Mouse (Mus musculus) limb, embryonic 14.5 days (tissue): Measurements from ENCODE around the gene H2-DMa. TPM values are rescaled to one million over a fixed set of nuclear protein-coding genes. Genes with fewer than 3 reads are reported as not detected.
A peak's percentile ranks its signal among the peaks of the same experiment; 100 is the strongest.

Experiments used
- ATAC-seq: fragments of 200-750 bp; cut with Nextera tagmentation; 2 replicates; pipeline ENCODE4 v1.8.0; 2017; ENCODE audit warnings: low read depth, moderate number of reproducible peaks, moderate TSS enrichment; ENCODE audit not compliant: low FRiP score
- DNase-seq: peaks from one replicate; pipeline ENCODE4 v3.0.0-alpha.2; 2015; ENCODE audit warnings: low spot score
- H3K27ac ChIP-seq: fragments of 300-500 bp; sonication (generic); replicated peaks from 2 replicates; pipeline ENCODE4 v1.5.1; 2014; ENCODE audit warnings: low read depth, mild to moderate bottlenecking, low read length, moderate library complexity, mixed read lengths
- H3K27me3 ChIP-seq: fragments of 300-500 bp; sonication (generic); 2 replicates; pipeline ENCODE4 v1.6.1; 2014; ENCODE audit warnings: low read length, mixed read lengths; ENCODE audit not compliant: control insufficient read depth, insufficient read depth
- H3K36me3 ChIP-seq: fragments of 300-500 bp; sonication (generic); 2 replicates; pipeline ENCODE4 v1.6.1; 2014; ENCODE audit warnings: mild to moderate bottlenecking, low read length, moderate library complexity, mixed read lengths; ENCODE audit not compliant: control insufficient read depth, insufficient read depth
- H3K4me1 ChIP-seq: fragments of 300-500 bp; sonication (generic); 2 replicates; pipeline ENCODE4 v1.6.1; 2014; ENCODE audit warnings: antibody characterized with exemption, low read length, mixed read lengths; ENCODE audit not compliant: control insufficient read depth, insufficient read depth
- H3K4me2 ChIP-seq: fragments of 300-500 bp; sonication (generic); replicated peaks from 2 replicates; pipeline ENCODE4 v1.6.1; 2014; ENCODE audit warnings: low read depth, mild to moderate bottlenecking, low read length, moderate library complexity; ENCODE audit not compliant: severe bottlenecking
- H3K4me3 ChIP-seq: fragments of 300-500 bp; sonication (generic); replicated peaks from 2 replicates; pipeline ENCODE4 v1.5.1; 2014; ENCODE audit warnings: low read length
- H3K9ac ChIP-seq: fragments of 300-500 bp; sonication (generic); 2 replicates; pipeline ENCODE4 v1.6.1; 2014; ENCODE audit warnings: mild to moderate bottlenecking, low read depth, low read length, moderate library complexity; ENCODE audit not compliant: severe bottlenecking
- H3K9me3 ChIP-seq: fragments of 300-500 bp; sonication (generic); 2 replicates; pipeline ENCODE4 v1.6.1; 2016; ENCODE audit warnings: low read length; ENCODE audit not compliant: control insufficient read depth
- POLR2A ChIP-seq: fragments of 200-500 bp; IDR thresholded peaks from 2 replicates; pipeline ENCODE4 v1.8.0; 2012; ENCODE audit warnings: inconsistent platforms, mild to moderate bottlenecking, moderate library complexity, borderline replicate concordance; ENCODE audit not compliant: insufficient read depth, insufficient read length; ENCODE audit errors: extremely low read depth
- WGBS: fragments of 180-500 bp; shearing (Covaris S2); extraction: QIAGEN DNeasy Blood & Tissue Kit; methylation state at CpG from one replicate; pipeline ENCODE4 v1.1.7; 2014; 5-methylcytosine and 5-hydroxymethylcytosine counted together
- polyA plus RNA-seq, 2 experiments: library from polyadenylated mRNA; depleted of rRNA in 1 of 2; stranded (reverse) in 1 of 2; unstranded in 1 of 2; fragments of >200 nt; fragmentation: Nextera tagmentation in 1 of 2; extraction: Ambion mirVana in 1 of 2; gene quantifications; 2 replicates each; pipeline versions ENCODE4 v1.2.1 to v1.2.3; 2012 to 2014

Gene H2-DMa
- polyA plus RNA-seq, 2 experiments: 13.1 to 19.0 TPM

DNA sequence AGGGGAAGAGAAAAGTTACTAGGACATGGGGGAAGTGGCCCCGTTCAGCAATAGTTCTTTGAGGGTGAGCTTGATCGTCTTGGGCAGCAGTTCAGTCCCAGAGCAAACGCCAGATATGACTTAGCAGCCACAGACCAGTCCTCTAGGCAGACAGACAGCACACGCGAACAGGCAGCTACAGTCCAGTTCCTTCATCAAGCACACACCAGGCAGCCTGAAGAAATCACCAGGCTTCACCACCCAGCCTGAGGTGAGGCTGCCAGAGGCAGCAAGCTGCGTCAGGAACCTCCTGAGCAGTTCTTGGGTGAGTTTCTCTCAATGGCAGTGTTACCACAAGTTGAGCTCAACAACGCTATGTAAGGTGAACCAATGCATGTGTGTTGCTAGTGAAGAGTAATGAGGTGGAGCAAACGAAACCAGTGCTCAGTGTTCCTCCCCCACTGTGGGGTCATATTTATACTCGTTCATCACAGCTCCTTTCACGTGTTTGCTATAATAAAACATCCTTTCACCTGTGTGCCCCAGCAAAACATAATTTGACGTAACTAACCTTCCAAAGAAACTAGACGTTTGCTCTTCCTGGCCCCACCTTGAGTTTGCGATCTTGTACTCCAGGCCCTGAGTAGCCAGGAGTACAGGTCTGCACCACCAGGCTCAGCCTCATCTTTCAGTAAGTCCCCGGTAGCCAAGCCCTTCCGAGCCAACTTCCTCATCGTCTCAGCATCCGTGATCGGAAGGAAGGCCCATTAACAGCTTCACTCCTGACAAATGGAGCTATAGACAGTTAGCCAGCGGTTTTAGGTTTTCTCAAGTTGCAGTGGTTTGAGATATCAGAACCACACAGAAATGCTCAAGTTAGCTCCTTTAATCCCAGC is 11.0 kb downstream of the H2-DMa start:
- DNase-seq (no peak), ATAC-seq (no peak)
- H3K4me2 ChIP-seq: no peak overlapping the region
- H3K4me3 ChIP-seq: no peak overlapping the region
- WGBS: 73% methylated on average over 19 of the region's 19 CpGs
- no peak overlapping the region for H3K27ac ChIP-seq
- no peaks in the 10 kb centered on the region for H3K36me3 ChIP-seq
- H3K4me1 ChIP-seq: peaks cover 16% of the 10 kb centered on the region
- no peak overlapping the region for H3K9ac ChIP-seq
- no peaks in the 10 kb centered on the region for H3K27me3 ChIP-seq
- H3K9me3 ChIP-seq: no peaks in the 10 kb centered on the region
- TF ChIP-seq POLR2A: no peak

DNA sequence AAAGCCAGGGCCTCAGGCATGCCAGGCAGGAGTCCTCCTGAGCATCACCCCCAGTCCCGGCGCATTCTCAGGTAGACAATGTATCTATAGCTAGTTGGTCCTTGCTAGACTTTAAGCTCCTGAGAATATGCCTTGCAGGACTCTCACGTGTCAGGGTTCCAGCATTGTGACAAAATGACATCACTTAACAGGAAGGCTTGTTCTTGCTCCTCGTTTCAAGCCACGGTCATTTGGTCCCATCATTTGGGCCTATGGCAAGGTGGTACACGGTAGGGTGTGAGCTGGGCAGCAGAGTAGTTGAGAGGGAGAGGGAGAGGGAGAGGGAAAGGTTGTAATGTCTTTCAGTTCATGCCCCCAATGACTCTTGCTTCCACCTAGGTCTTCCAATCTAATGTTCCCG is 12.6 kb downstream of the H2-DMa start:
- no peak overlapping the region for H3K9ac ChIP-seq
- no peak overlapping the region for H3K27ac ChIP-seq
- 84% methylated on average over 7 of the region's 7 CpGs for WGBS
- no peak overlapping the region for H3K4me2 ChIP-seq
- DNase-seq (no peak), ATAC-seq (no peak)
- peaks cover 14% of the 10 kb centered on the region for H3K4me1 ChIP-seq
- H3K36me3 ChIP-seq: no peaks in the 10 kb centered on the region
- H3K9me3 ChIP-seq: no peaks in the 10 kb centered on the region
- no peak overlapping the region for H3K4me3 ChIP-seq
- no peak for TF ChIP-seq POLR2A
- H3K27me3 ChIP-seq: no peaks in the 10 kb centered on the region

DNA sequence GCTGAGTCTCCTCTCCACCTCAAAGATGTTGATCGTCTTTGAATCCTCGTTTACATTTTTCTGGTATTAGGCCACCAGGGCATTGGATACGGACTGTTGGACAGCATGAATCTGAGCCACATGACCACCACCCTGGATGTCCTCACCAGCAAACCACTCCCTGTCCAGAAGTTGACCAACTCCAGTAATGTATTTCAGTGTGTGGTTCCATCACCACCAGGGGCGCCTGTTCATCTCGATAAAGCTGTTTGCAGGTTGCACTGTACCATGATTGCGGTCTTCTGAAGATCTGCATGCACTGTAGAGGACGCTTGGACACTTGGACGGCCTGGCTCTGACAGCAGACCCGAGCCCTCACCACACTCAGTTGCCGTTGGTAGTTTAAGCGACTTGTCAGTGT is 13.9 kb downstream of the H2-DMa start:
- 80% methylated on average over 11 of the region's 11 CpGs for WGBS
- H3K27ac ChIP-seq: no peak overlapping the region
- H3K9ac ChIP-seq: no peak overlapping the region
- H3K36me3 ChIP-seq: no peaks in the 10 kb centered on the region
- TF ChIP-seq POLR2A: no peak
- H3K9me3 ChIP-seq: no peaks in the 10 kb centered on the region
- no peaks in the 10 kb centered on the region; the same call in 1 of the 2 replicates for H3K27me3 ChIP-seq
- no peak overlapping the region for H3K4me2 ChIP-seq
- no peak for ATAC-seq
- no peak overlapping the region for H3K4me3 ChIP-seq
- peaks cover 11% of the 10 kb centered on the region for H3K4me1 ChIP-seq
- no peak for DNase-seq

DNA sequence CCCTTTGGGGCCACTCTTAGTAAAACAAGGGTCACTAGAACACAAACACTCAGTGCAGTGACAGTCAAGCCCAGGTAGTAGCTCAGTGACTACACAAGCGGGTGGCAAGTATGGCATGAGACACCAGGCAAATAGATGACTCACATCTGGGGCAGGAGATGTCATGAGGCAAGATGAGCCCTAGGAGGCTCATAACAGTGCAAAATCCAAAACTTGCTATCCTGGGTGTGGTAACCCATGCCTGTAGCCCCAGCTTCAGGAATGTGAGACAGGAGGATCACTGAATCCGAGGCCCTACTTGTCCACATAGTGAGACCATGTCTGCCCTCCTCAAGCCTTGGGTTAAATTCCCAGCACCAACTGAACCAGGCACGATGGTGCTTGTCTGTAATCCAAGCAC is 15.1 kb downstream of the H2-DMa start:
- Histone ChIP-seq H3K36me3 (no peaks in the 10 kb centered on the region), H3K4me3 (no peak overlapping the region), H3K4me2 (no peak overlapping the region), H3K27ac (no peak overlapping the region), H3K27me3 (no peaks in the 10 kb centered on the region; the same call in 1 of the 2 replicates), H3K9ac (no peak overlapping the region), H3K9me3 (no peaks in the 10 kb centered on the region), H3K4me1 (0 out of 2 replicates have a peak, but pooled peaks cover 5% of the 10 kb centered on the region)
- TF ChIP-seq POLR2A: no peak
- ATAC-seq: no peak
- 84% methylated on average over 3 of the region's 3 CpGs for WGBS
- no peak for DNase-seq

DNA sequence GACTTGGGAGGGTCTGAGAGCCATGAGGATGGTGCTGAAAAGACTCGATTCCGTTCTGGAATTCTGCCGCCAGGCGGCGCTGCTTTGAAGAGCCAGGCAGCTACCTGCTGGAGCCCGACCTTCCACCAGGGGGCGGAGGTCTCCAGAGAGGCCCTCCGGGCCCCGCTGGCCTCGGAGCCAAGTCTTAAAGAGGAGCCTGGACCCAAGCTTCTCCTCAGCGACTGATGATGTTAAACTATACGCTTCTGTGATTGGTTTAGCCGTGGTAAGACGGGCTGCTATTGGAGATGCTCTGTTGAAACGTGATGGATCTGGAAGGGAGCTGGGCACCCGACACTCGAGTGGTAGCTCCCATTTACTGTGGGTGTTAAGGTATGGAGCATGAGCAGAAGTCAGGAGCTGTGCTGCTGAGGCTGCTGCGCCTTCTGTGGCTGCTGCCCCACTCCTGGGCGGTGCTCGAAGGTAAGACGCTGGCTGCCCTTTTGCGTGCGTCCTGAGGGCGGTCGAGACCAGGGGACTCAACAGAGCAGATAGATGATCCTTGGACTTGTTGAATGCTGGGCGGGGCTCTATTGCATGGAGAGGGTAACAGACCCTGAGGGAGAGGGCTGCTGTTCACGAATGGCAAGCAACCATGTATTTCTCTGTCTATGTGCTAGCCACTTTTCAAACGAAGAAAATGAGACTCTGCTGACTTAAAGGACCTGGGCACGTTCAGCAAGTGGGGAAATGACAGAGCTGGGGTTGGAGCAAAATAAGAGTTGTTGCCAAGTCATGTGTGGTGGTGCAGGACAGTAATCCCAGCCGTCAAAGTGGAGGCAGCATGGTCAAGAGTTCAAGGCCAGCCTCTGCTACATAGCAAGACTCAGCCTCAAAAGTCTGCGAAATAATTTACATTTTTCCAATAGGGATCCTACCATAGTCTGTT is 16.2 kb downstream of the H2-DMa start:
- 7% methylated on average over 31 of the region's 31 CpGs for WGBS
- TF ChIP-seq POLR2A: no peak
- Histone ChIP-seq H3K4me2 (peak overlapping the region; percentile 58), H3K9me3 (no peaks in the 10 kb centered on the region), H3K9ac (no peak overlapping the region), H3K27ac (no peak overlapping the region), H3K4me1 (peaks cover 10% of the 10 kb centered on the region; the same call in 1 of the 2 replicates), H3K27me3 (peaks cover 2% of the 10 kb centered on the region; the same call in 1 of the 2 replicates), H3K36me3 (no peaks in the 10 kb centered on the region), H3K4me3 (peak overlapping the region; percentile 30)
- peak; percentile 99 for DNase-seq
- ATAC-seq: peak; percentile 99
